Mouse (Mus musculus) testis, adult 2 months (tissue): ENCODE data around the gene Fblim1.

Experiments used
- CTCF ChIP-seq: fragments of 200-500 bp; IDR thresholded peaks from 2 replicates; pipeline ENCODE4 v1.5.1; 2012; ENCODE audit warnings: low read depth, mild to moderate bottlenecking, inconsistent platforms, low read length, moderate library complexity; ENCODE audit not compliant: control insufficient read depth, insufficient read depth, insufficient replicate concordance
- POLR2A ChIP-seq: fragments of 200-500 bp; IDR thresholded peaks from 2 replicates; pipeline ENCODE4 v1.6.1; 2012; ENCODE audit warnings: low read depth, mild to moderate bottlenecking, inconsistent platforms, low read length, moderate library complexity; ENCODE audit not compliant: control insufficient read depth

GRCm38 (mm10) chr4:141578833-141579232, 27.1 kb downstream of the Fblim1 start:
- no peak for TF ChIP-seq POLR2A
- no peak for TF ChIP-seq CTCF
